Mouse (Mus musculus): ENCODE measurements at regions not wholly inside any gene's neighbourhood (a gene's known extent, or its start where the extent isn't known, plus 50 kb on each side); places are given as distances from the start of the nearest gene placed in this dataset.

- Histone ChIP-seq H3K27me3 (ENCODE audit: control insufficient read depth, insufficient read depth, low read length, poor library complexity, severe bottlenecking) (no peaks in the 10 kb centered on the region), H3K9me3 (replicated peaks; ENCODE audit: control insufficient read depth, insufficient read depth, low read length, poor library complexity, severe bottlenecking) (no peaks in the 10 kb centered on the region), H3K9ac (ENCODE audit: low read depth, poor library complexity, severe bottlenecking) (no peak overlapping the region), H3K36me3 (ENCODE audit: control insufficient read depth, insufficient read depth, low read length, poor library complexity, severe bottlenecking) (no peaks in the 10 kb centered on the region), H3K4me3 (ENCODE audit: low read depth, low read length) (no peak overlapping the region), H3K27ac (ENCODE audit: insufficient read depth, low read length) (no peak overlapping the region), H3K4me1 (ENCODE audit: control insufficient read depth, insufficient read depth, low read length) (no peaks in the 10 kb centered on the region)
- TF ChIP-seq EP300 (IDR thresholded peaks at IDR 0.05; ENCODE audit: insufficient read depth, low read depth, low read length) (no peak), POLR2A (IDR thresholded peaks at IDR 0.05; ENCODE audit: insufficient read depth, low read length) (no peak), CTCF (IDR thresholded peaks at IDR 0.05; ENCODE audit: low read depth, low read length) (no peak)
Observed at GRCm38 (mm10) chrX:11181855-11182254, 117.2 kb upstream of the H2al1a start.

GRCm38 (mm10) chrX:11190851-11191250, 108.2 kb upstream of the H2al1a start:
- H3K36me3 ChIP-seq (ENCODE audit: control insufficient read depth, insufficient read depth, low read length, poor library complexity, severe bottlenecking): no peaks in the 10 kb centered on the region
- H3K9me3 ChIP-seq (replicated peaks; ENCODE audit: control insufficient read depth, insufficient read depth, low read length, poor library complexity, severe bottlenecking): no peaks in the 10 kb centered on the region
- H3K4me3 ChIP-seq (ENCODE audit: low read depth, low read length): no peak overlapping the region
- no peaks in the 10 kb centered on the region for H3K4me1 ChIP-seq (ENCODE audit: control insufficient read depth, insufficient read depth, low read length)
- no peak overlapping the region for H3K27ac ChIP-seq (ENCODE audit: insufficient read depth, low read length)
- TF ChIP-seq EP300 (IDR thresholded peaks at IDR 0.05; ENCODE audit: insufficient read depth, low read depth, low read length): no peak
- no peak for TF ChIP-seq POLR2A (IDR thresholded peaks at IDR 0.05; ENCODE audit: insufficient read depth, low read length)
- no peak for TF ChIP-seq CTCF (IDR thresholded peaks at IDR 0.05; ENCODE audit: low read depth, low read length)
- no peaks in the 10 kb centered on the region for H3K27me3 ChIP-seq (ENCODE audit: control insufficient read depth, insufficient read depth, low read length, poor library complexity, severe bottlenecking)
- H3K9ac ChIP-seq (ENCODE audit: low read depth, poor library complexity, severe bottlenecking): no peak overlapping the region

GRCm38 (mm10) chrX:11204135-11204534, 94.9 kb upstream of the H2al1a start:
- Histone ChIP-seq H3K9ac (ENCODE audit: low read depth, poor library complexity, severe bottlenecking) (no peak overlapping the region), H3K27ac (ENCODE audit: insufficient read depth, low read length) (no peak overlapping the region), H3K9me3 (replicated peaks; ENCODE audit: control insufficient read depth, insufficient read depth, low read length, poor library complexity, severe bottlenecking) (no peaks in the 10 kb centered on the region), H3K4me3 (ENCODE audit: low read depth, low read length) (no peak overlapping the region), H3K36me3 (ENCODE audit: control insufficient read depth, insufficient read depth, low read length, poor library complexity, severe bottlenecking) (no peaks in the 10 kb centered on the region), H3K27me3 (ENCODE audit: control insufficient read depth, insufficient read depth, low read length, poor library complexity, severe bottlenecking) (no peaks in the 10 kb centered on the region), H3K4me1 (ENCODE audit: control insufficient read depth, insufficient read depth, low read length) (no peaks in the 10 kb centered on the region)
- TF ChIP-seq POLR2A (IDR thresholded peaks at IDR 0.05; ENCODE audit: insufficient read depth, low read length): no peak
- no peak for TF ChIP-seq CTCF (IDR thresholded peaks at IDR 0.05; ENCODE audit: low read depth, low read length)
- no peak for TF ChIP-seq EP300 (IDR thresholded peaks at IDR 0.05; ENCODE audit: insufficient read depth, low read depth, low read length)

- Histone ChIP-seq H3K4me1 (ENCODE audit: control insufficient read depth, insufficient read depth, low read length) (no peaks in the 10 kb centered on the region), H3K27me3 (ENCODE audit: control insufficient read depth, insufficient read depth, low read length, poor library complexity, severe bottlenecking) (no peaks in the 10 kb centered on the region), H3K9me3 (replicated peaks; ENCODE audit: control insufficient read depth, insufficient read depth, low read length, poor library complexity, severe bottlenecking) (no peaks in the 10 kb centered on the region), H3K9ac (ENCODE audit: low read depth, poor library complexity, severe bottlenecking) (no peak overlapping the region), H3K4me3 (ENCODE audit: low read depth, low read length) (no peak overlapping the region), H3K27ac (ENCODE audit: insufficient read depth, low read length) (no peak overlapping the region), H3K36me3 (ENCODE audit: control insufficient read depth, insufficient read depth, low read length, poor library complexity, severe bottlenecking) (no peaks in the 10 kb centered on the region)
- no peak for TF ChIP-seq CTCF (IDR thresholded peaks at IDR 0.05; ENCODE audit: low read depth, low read length)
- TF ChIP-seq POLR2A (IDR thresholded peaks at IDR 0.05; ENCODE audit: insufficient read depth, low read length): no peak
- no peak for TF ChIP-seq EP300 (IDR thresholded peaks at IDR 0.05; ENCODE audit: insufficient read depth, low read depth, low read length)
Observed at GRCm38 (mm10) chrX:11209895-11210294, 89.2 kb upstream of the H2al1a start.

GRCm38 (mm10) chrX:11212811-11213210, 86.2 kb upstream of the H2al1a start:
- TF ChIP-seq CTCF (IDR thresholded peaks at IDR 0.05; ENCODE audit: low read depth, low read length) (no peak), EP300 (IDR thresholded peaks at IDR 0.05; ENCODE audit: insufficient read depth, low read depth, low read length) (no peak), POLR2A (IDR thresholded peaks at IDR 0.05; ENCODE audit: insufficient read depth, low read length) (no peak)
- Histone ChIP-seq H3K9ac (ENCODE audit: low read depth, poor library complexity, severe bottlenecking) (no peak overlapping the region), H3K4me3 (ENCODE audit: low read depth, low read length) (no peak overlapping the region), H3K27me3 (ENCODE audit: control insufficient read depth, insufficient read depth, low read length, poor library complexity, severe bottlenecking) (no peaks in the 10 kb centered on the region), H3K9me3 (replicated peaks; ENCODE audit: control insufficient read depth, insufficient read depth, low read length, poor library complexity, severe bottlenecking) (no peaks in the 10 kb centered on the region), H3K4me1 (ENCODE audit: control insufficient read depth, insufficient read depth, low read length) (no peaks in the 10 kb centered on the region), H3K27ac (ENCODE audit: insufficient read depth, low read length) (no peak overlapping the region), H3K36me3 (ENCODE audit: control insufficient read depth, insufficient read depth, low read length, poor library complexity, severe bottlenecking) (no peaks in the 10 kb centered on the region)

- Histone ChIP-seq H3K36me3 (ENCODE audit: control insufficient read depth, insufficient read depth, low read length, poor library complexity, severe bottlenecking) (no peaks in the 10 kb centered on the region), H3K4me3 (ENCODE audit: low read depth, low read length) (no peak overlapping the region), H3K27me3 (ENCODE audit: control insufficient read depth, insufficient read depth, low read length, poor library complexity, severe bottlenecking) (no peaks in the 10 kb centered on the region), H3K9me3 (replicated peaks; ENCODE audit: control insufficient read depth, insufficient read depth, low read length, poor library complexity, severe bottlenecking) (no peaks in the 10 kb centered on the region), H3K9ac (ENCODE audit: low read depth, poor library complexity, severe bottlenecking) (no peak overlapping the region), H3K27ac (ENCODE audit: insufficient read depth, low read length) (no peak overlapping the region), H3K4me1 (ENCODE audit: control insufficient read depth, insufficient read depth, low read length) (no peaks in the 10 kb centered on the region)
- TF ChIP-seq EP300 (IDR thresholded peaks at IDR 0.05; ENCODE audit: insufficient read depth, low read depth, low read length) (no peak), POLR2A (IDR thresholded peaks at IDR 0.05; ENCODE audit: insufficient read depth, low read length) (no peak), CTCF (IDR thresholded peaks at IDR 0.05; ENCODE audit: low read depth, low read length) (no peak)
Observed at GRCm38 (mm10) chrX:11213492-11213891, 85.6 kb upstream of the H2al1a start.
